Mouse (Mus musculus): ENCODE measurements around the gene Tiam1. TPM values are rescaled to one million over a fixed set of nuclear protein-coding genes. Genes with fewer than 3 reads are reported as not detected.

Tiam1 gene
- polyA plus RNA-seq, 1 experiment from 2014 or later, result 24.5 TPM

- no peak overlapping the region for H3K27ac ChIP-seq (ENCODE audit: low read depth, low read length)
- WGBS, result 83% methylated on average over 5 of the region's 5 CpGs
These were observed 342.1 kb downstream of the Tiam1 start for GRCm38 (mm10) chr16:89801493-89801892.

GRCm38 (mm10) chr16:89799772-89800171, 343.8 kb downstream of the Tiam1 start:
- Histone ChIP-seq H3K4me3 (ENCODE audit: low read length) (no peak overlapping the region), H3K27ac (ENCODE audit: low read depth, low read length) (no peak overlapping the region)
- ATAC-seq (ENCODE audit: low FRiP score, low TSS enrichment), result no peak

More at GRCm38 (mm10) chr16:89801493-89801892, 342.1 kb downstream of the Tiam1 start:
- Histone ChIP-seq H3K36me3 (ENCODE audit: control insufficient read depth, insufficient read depth, low read length) (peaks cover 14% of the 10 kb centered on the region; the same call in 1 of the 2 replicates), H3K9me3 (ENCODE audit: control insufficient read depth, low read length) (no peaks in the 10 kb centered on the region), H3K4me2 (replicated peaks; ENCODE audit: low read depth, low read length) (no peak overlapping the region), H3K4me1 (ENCODE audit: control insufficient read depth, insufficient read depth, low read length) (no peaks in the 10 kb centered on the region), H3K9ac (ENCODE audit: low read depth, low read length) (no peak overlapping the region), H3K27me3 (ENCODE audit: control insufficient read depth, insufficient read depth, low read length) (no peaks in the 10 kb centered on the region), H3K4me3 (ENCODE audit: low read length) (no peak overlapping the region)
- ATAC-seq (ENCODE audit: low FRiP score, low TSS enrichment), result no peak

DNA sequence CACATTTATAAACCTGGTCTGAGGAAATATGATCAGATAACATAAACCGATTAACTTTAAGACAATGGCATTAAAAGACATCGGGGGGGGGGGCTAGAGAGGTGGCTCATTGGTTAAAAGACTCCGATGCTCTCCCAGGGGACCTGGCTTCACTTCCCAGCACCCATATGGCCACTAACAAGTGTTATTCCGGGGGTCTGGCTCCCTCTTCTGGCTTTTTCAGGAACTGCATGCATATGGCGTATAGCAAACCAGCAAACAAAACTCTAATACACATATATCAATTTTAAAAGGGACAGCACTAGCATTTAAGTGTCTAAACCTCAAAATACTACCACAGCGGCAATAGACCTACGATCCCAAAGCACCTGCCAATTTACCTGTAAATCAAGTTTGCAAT, 347.0 kb downstream of the Tiam1 start:
- Histone ChIP-seq H3K4me1 (ENCODE audit: control insufficient read depth, insufficient read depth, low read length) (no peaks in the 10 kb centered on the region), H3K4me2 (replicated peaks; ENCODE audit: low read depth, low read length) (no peak overlapping the region), H3K27me3 (ENCODE audit: control insufficient read depth, insufficient read depth, low read length) (no peaks in the 10 kb centered on the region), H3K4me3 (ENCODE audit: low read length) (no peak overlapping the region), H3K27ac (ENCODE audit: low read depth, low read length) (no peak overlapping the region), H3K36me3 (ENCODE audit: control insufficient read depth, insufficient read depth, low read length) (peaks cover 2% of the 10 kb centered on the region; the same call in 1 of the 2 replicates), H3K9ac (ENCODE audit: low read depth, low read length) (no peak overlapping the region), H3K9me3 (ENCODE audit: control insufficient read depth, low read length) (no peaks in the 10 kb centered on the region)
- ATAC-seq (ENCODE audit: low FRiP score, low TSS enrichment), result no peak
- WGBS, result 90% methylated on average over 7 of the region's 7 CpGs

More at GRCm38 (mm10) chr16:89799772-89800171, 343.8 kb downstream of the Tiam1 start:
- H3K9me3 ChIP-seq (ENCODE audit: control insufficient read depth, low read length), result no peaks in the 10 kb centered on the region
- WGBS, result 81% methylated on average over 12 of the region's 12 CpGs
- H3K4me1 ChIP-seq (ENCODE audit: control insufficient read depth, insufficient read depth, low read length), result no peaks in the 10 kb centered on the region
- H3K36me3 ChIP-seq (ENCODE audit: control insufficient read depth, insufficient read depth, low read length), result peaks cover 14% of the 10 kb centered on the region; the same call in 1 of the 2 replicates
- H3K4me2 ChIP-seq (replicated peaks; ENCODE audit: low read depth, low read length), result no peak overlapping the region
- H3K27me3 ChIP-seq (ENCODE audit: control insufficient read depth, insufficient read depth, low read length), result no peaks in the 10 kb centered on the region
- no peak overlapping the region for H3K9ac ChIP-seq (ENCODE audit: low read depth, low read length)

- no peak overlapping the region for H3K27ac ChIP-seq (ENCODE audit: low read depth, low read length)
- H3K4me1 ChIP-seq (ENCODE audit: control insufficient read depth, insufficient read depth, low read length), result no peaks in the 10 kb centered on the region
- H3K36me3 ChIP-seq (ENCODE audit: control insufficient read depth, insufficient read depth, low read length), result peaks cover 2% of the 10 kb centered on the region; the same call in 1 of the 2 replicates
These were observed 353.7 kb downstream of the Tiam1 start for GRCm38 (mm10) chr16:89789792-89790434.

DNA sequence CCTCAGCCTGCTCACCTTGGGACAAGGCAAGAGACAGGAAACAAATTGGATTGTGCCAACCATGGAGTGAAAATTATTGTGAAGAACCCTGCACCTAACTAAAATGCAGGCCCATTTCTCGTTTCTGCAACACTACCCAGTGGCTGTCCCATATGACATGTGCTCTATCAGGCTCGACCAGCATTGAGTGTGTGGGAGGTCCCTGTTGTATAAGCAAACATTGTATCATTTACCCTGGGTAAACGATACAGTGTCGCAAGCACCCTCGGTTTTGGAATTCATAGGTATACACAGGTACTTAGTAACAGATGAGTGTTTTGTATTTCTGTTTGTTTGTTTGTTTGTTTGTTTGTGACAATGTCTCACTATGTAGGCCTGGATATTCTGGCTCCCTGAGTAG, 357.8 kb downstream of the Tiam1 start:
- Histone ChIP-seq H3K9me3 (ENCODE audit: control insufficient read depth, low read length) (no peaks in the 10 kb centered on the region), H3K27ac (ENCODE audit: low read depth, low read length) (no peak overlapping the region), H3K4me2 (replicated peaks; ENCODE audit: low read depth, low read length) (no peak overlapping the region), H3K4me3 (ENCODE audit: low read length) (no peak overlapping the region), H3K4me1 (ENCODE audit: control insufficient read depth, insufficient read depth, low read length) (no peaks in the 10 kb centered on the region), H3K9ac (ENCODE audit: low read depth, low read length) (no peak overlapping the region), H3K36me3 (ENCODE audit: control insufficient read depth, insufficient read depth, low read length) (no peaks in the 10 kb centered on the region; the same call in 1 of the 2 replicates), H3K27me3 (ENCODE audit: control insufficient read depth, insufficient read depth, low read length) (no peaks in the 10 kb centered on the region)
- 46% methylated on average over 5 of the region's 5 CpGs for WGBS
- ATAC-seq (ENCODE audit: low FRiP score, low TSS enrichment), result no peak

More at GRCm38 (mm10) chr16:89789792-89790434, 353.7 kb downstream of the Tiam1 start:
- no peak overlapping the region for H3K4me2 ChIP-seq (replicated peaks; ENCODE audit: low read depth, low read length)
- ATAC-seq (ENCODE audit: low FRiP score, low TSS enrichment), result no peak
- WGBS, result 93% methylated on average over 9 of the region's 9 CpGs
- H3K9ac ChIP-seq (ENCODE audit: low read depth, low read length), result no peak overlapping the region
- no peaks in the 10 kb centered on the region for H3K27me3 ChIP-seq (ENCODE audit: control insufficient read depth, insufficient read depth, low read length)
- no peaks in the 10 kb centered on the region for H3K9me3 ChIP-seq (ENCODE audit: control insufficient read depth, low read length)
- no peak overlapping the region for H3K4me3 ChIP-seq (ENCODE audit: low read length)

GRCm38 (mm10) chr16:89779705-89780104, 363.9 kb downstream of the Tiam1 start:
- H3K27ac ChIP-seq (ENCODE audit: low read depth, low read length), result no peak overlapping the region
- no peak overlapping the region for H3K9ac ChIP-seq (ENCODE audit: low read depth, low read length)
- no peaks in the 10 kb centered on the region for H3K36me3 ChIP-seq (ENCODE audit: control insufficient read depth, insufficient read depth, low read length)
- 58% methylated on average over 3 of the region's 3 CpGs for WGBS
- H3K9me3 ChIP-seq (ENCODE audit: control insufficient read depth, low read length), result no peaks in the 10 kb centered on the region
- no peaks in the 10 kb centered on the region for H3K27me3 ChIP-seq (ENCODE audit: control insufficient read depth, insufficient read depth, low read length)
- H3K4me3 ChIP-seq (ENCODE audit: low read length), result no peak overlapping the region
- no peak for ATAC-seq (ENCODE audit: low FRiP score, low TSS enrichment)
- H3K4me2 ChIP-seq (replicated peaks; ENCODE audit: low read depth, low read length), result no peak overlapping the region
- H3K4me1 ChIP-seq (ENCODE audit: control insufficient read depth, insufficient read depth, low read length), result no peaks in the 10 kb centered on the region

GRCm38 (mm10) chr16:89777450-89777849, 366.1 kb downstream of the Tiam1 start:
- H3K36me3 ChIP-seq (ENCODE audit: control insufficient read depth, insufficient read depth, low read length), result no peaks in the 10 kb centered on the region
- H3K27ac ChIP-seq (ENCODE audit: low read depth, low read length), result no peak overlapping the region
- no peak overlapping the region for H3K4me3 ChIP-seq (ENCODE audit: low read length)
- H3K4me1 ChIP-seq (ENCODE audit: control insufficient read depth, insufficient read depth, low read length), result no peaks in the 10 kb centered on the region
- 88% methylated on average over 2 of the region's 2 CpGs for WGBS
- no peak overlapping the region for H3K4me2 ChIP-seq (replicated peaks; ENCODE audit: low read depth, low read length)
- H3K9me3 ChIP-seq (ENCODE audit: control insufficient read depth, low read length), result no peaks in the 10 kb centered on the region
- H3K9ac ChIP-seq (ENCODE audit: low read depth, low read length), result no peak overlapping the region
- ATAC-seq (ENCODE audit: low FRiP score, low TSS enrichment), result no peak
- H3K27me3 ChIP-seq (ENCODE audit: control insufficient read depth, insufficient read depth, low read length), result no peaks in the 10 kb centered on the region

- Histone ChIP-seq H3K27ac (ENCODE audit: low read depth, low read length) (no peak overlapping the region), H3K4me2 (replicated peaks; ENCODE audit: low read depth, low read length) (peak overlapping the region; percentile 73), H3K9me3 (ENCODE audit: control insufficient read depth, low read length) (peaks cover 7% of the 10 kb centered on the region), H3K36me3 (ENCODE audit: control insufficient read depth, insufficient read depth, low read length) (no peaks in the 10 kb centered on the region), H3K4me3 (ENCODE audit: low read length) (peak overlapping the region; percentile 38), H3K9ac (ENCODE audit: low read depth, low read length) (no peak overlapping the region), H3K27me3 (ENCODE audit: control insufficient read depth, insufficient read depth, low read length) (no peaks in the 10 kb centered on the region), H3K4me1 (ENCODE audit: control insufficient read depth, insufficient read depth, low read length) (no peaks in the 10 kb centered on the region)
- no peak; the same call in 1 of the 2 replicates for ATAC-seq (ENCODE audit: low FRiP score, low TSS enrichment)
- 36% methylated on average over 10 of the region's 10 CpGs for WGBS
These were observed 369.0 kb downstream of the Tiam1 start for GRCm38 (mm10) chr16:89774553-89774913.

- Histone ChIP-seq H3K4me2 (replicated peaks; ENCODE audit: low read depth, low read length) (peak overlapping the region; percentile 73), H3K36me3 (ENCODE audit: control insufficient read depth, insufficient read depth, low read length) (no peaks in the 10 kb centered on the region), H3K9ac (ENCODE audit: low read depth, low read length) (peak overlapping the region; percentile 42; the same call in 1 of the 2 replicates), H3K27ac (ENCODE audit: low read depth, low read length) (no peak overlapping the region), H3K4me1 (ENCODE audit: control insufficient read depth, insufficient read depth, low read length) (no peaks in the 10 kb centered on the region), H3K4me3 (ENCODE audit: low read length) (peak overlapping the region; percentile 38), H3K9me3 (ENCODE audit: control insufficient read depth, low read length) (peaks cover 11% of the 10 kb centered on the region), H3K27me3 (ENCODE audit: control insufficient read depth, insufficient read depth, low read length) (no peaks in the 10 kb centered on the region)
- WGBS, result 11% methylated on average over 30 of the region's 30 CpGs
- ATAC-seq (ENCODE audit: low FRiP score, low TSS enrichment), result peak; percentile 87
These were observed 369.7 kb downstream of the Tiam1 start for GRCm38 (mm10) chr16:89773657-89774552.

Measured in kidney, embryonic 14.5 days (tissue).